Mouse (Mus musculus): ENCODE results near the gene Phlda1. TPM values are rescaled to one million over a fixed set of nuclear protein-coding genes. Genes with fewer than 3 reads are reported as not detected.

Gene Phlda1
- polyA plus RNA-seq, 1 experiment, result 0.31 TPM

- Histone ChIP-seq H3K27me3 (ENCODE audit: control insufficient read depth) (peaks cover 6% of the 10 kb centered on the region), H3K4me1 (ENCODE audit: control insufficient read depth) (no peaks in the 10 kb centered on the region), H3K4me3 (replicated peaks) (no peak overlapping the region), H3K36me3 (ENCODE audit: control insufficient read depth) (peaks cover 42% of the 10 kb centered on the region), H3K9me3 (ENCODE audit: control insufficient read depth, low read length) (no peaks in the 10 kb centered on the region)
- TF ChIP-seq GATA1 (IDR thresholded peaks at IDR 0.05; ENCODE audit: low read length) (no peak), TAL1 (IDR thresholded peaks at IDR 0.05; ENCODE audit: low read length) (no peak)
Observed at GRCm38 (mm10) chr10:111499892-111500291, 6.2 kb upstream of the Phlda1 start.

GRCm38 (mm10) chr10:111503071-111503470 lies 3.0 kb upstream of the Phlda1 start:
- Histone ChIP-seq H3K4me1 (ENCODE audit: control insufficient read depth) (peaks cover 25% of the 10 kb centered on the region), H3K36me3 (ENCODE audit: control insufficient read depth) (peaks cover 13% of the 10 kb centered on the region), H3K27me3 (ENCODE audit: control insufficient read depth) (peaks cover 36% of the 10 kb centered on the region), H3K4me3 (replicated peaks) (no peak overlapping the region), H3K9me3 (ENCODE audit: control insufficient read depth, low read length) (peaks cover 5% of the 10 kb centered on the region; the same call in 1 of the 2 replicates)
- TF ChIP-seq TAL1 (IDR thresholded peaks at IDR 0.05; ENCODE audit: low read length), result no peak

- H3K27me3 ChIP-seq (ENCODE audit: control insufficient read depth), result peaks cover 43% of the 10 kb centered on the region
- H3K4me1 ChIP-seq (ENCODE audit: control insufficient read depth), result peaks cover 25% of the 10 kb centered on the region
- TF ChIP-seq GATA1 (IDR thresholded peaks at IDR 0.05; ENCODE audit: low read length) (no peak), TAL1 (IDR thresholded peaks at IDR 0.05; ENCODE audit: low read length) (no peak)
- H3K9me3 ChIP-seq (ENCODE audit: control insufficient read depth, low read length), result peaks cover 5% of the 10 kb centered on the region; the same call in 1 of the 2 replicates
- no peak overlapping the region for H3K4me3 ChIP-seq (replicated peaks)
- H3K36me3 ChIP-seq (ENCODE audit: control insufficient read depth), result peaks cover 6% of the 10 kb centered on the region
Observed at GRCm38 (mm10) chr10:111503716-111504115, 2.4 kb upstream of the Phlda1 start.

GRCm38 (mm10) chr10:111504606-111505005 lies 1.5 kb upstream of the Phlda1 start:
- Histone ChIP-seq H3K4me3 (replicated peaks) (no peak overlapping the region), H3K36me3 (ENCODE audit: control insufficient read depth) (peaks cover 3% of the 10 kb centered on the region), H3K4me1 (ENCODE audit: control insufficient read depth) (peaks cover 25% of the 10 kb centered on the region), H3K9me3 (ENCODE audit: control insufficient read depth, low read length) (peaks cover 5% of the 10 kb centered on the region; the same call in 1 of the 2 replicates), H3K27me3 (ENCODE audit: control insufficient read depth) (peaks cover 51% of the 10 kb centered on the region)
- no peak for TF ChIP-seq TAL1 (IDR thresholded peaks at IDR 0.05; ENCODE audit: low read length)
- no peak for TF ChIP-seq GATA1 (IDR thresholded peaks at IDR 0.05; ENCODE audit: low read length)

- no peak overlapping the region for H3K4me3 ChIP-seq (replicated peaks)
- TF ChIP-seq GATA1 (IDR thresholded peaks at IDR 0.05; ENCODE audit: low read length), result no peak
- H3K36me3 ChIP-seq (ENCODE audit: control insufficient read depth), result peaks cover 3% of the 10 kb centered on the region
- H3K27me3 ChIP-seq (ENCODE audit: control insufficient read depth), result peaks cover 59% of the 10 kb centered on the region
- H3K4me1 ChIP-seq (ENCODE audit: control insufficient read depth), result peaks cover 25% of the 10 kb centered on the region
- H3K9me3 ChIP-seq (ENCODE audit: control insufficient read depth, low read length), result peaks cover 5% of the 10 kb centered on the region; the same call in 1 of the 2 replicates
Observed at GRCm38 (mm10) chr10:111505406-111505805, 680 bp upstream of the Phlda1 start.

- Histone ChIP-seq H3K4me1 (ENCODE audit: control insufficient read depth) (peaks cover 25% of the 10 kb centered on the region), H3K9me3 (ENCODE audit: control insufficient read depth, low read length) (peaks cover 5% of the 10 kb centered on the region; the same call in 1 of the 2 replicates), H3K27me3 (ENCODE audit: control insufficient read depth) (peaks cover 71% of the 10 kb centered on the region), H3K4me3 (replicated peaks) (peak overlapping the region; percentile 67), H3K36me3 (ENCODE audit: control insufficient read depth) (no peaks in the 10 kb centered on the region)
- TF ChIP-seq TAL1 (IDR thresholded peaks at IDR 0.05; ENCODE audit: low read length), result no peak
- TF ChIP-seq GATA1 (IDR thresholded peaks at IDR 0.05; ENCODE audit: low read length), result no peak
Observed at GRCm38 (mm10) chr10:111506926-111507459, 907 bp downstream of the Phlda1 start.

GRCm38 (mm10) chr10:111507460-111508211 lies 1.6 kb downstream of the Phlda1 start:
- H3K9me3 ChIP-seq (ENCODE audit: control insufficient read depth, low read length), result peaks cover 5% of the 10 kb centered on the region; the same call in 1 of the 2 replicates
- peak overlapping the region; percentile 67 for H3K4me3 ChIP-seq (replicated peaks)
- H3K4me1 ChIP-seq (ENCODE audit: control insufficient read depth), result peaks cover 25% of the 10 kb centered on the region
- TF ChIP-seq TAL1 (IDR thresholded peaks at IDR 0.05; ENCODE audit: low read length) (no peak), GATA1 (IDR thresholded peaks at IDR 0.05; ENCODE audit: low read length) (no peak)
- H3K27me3 ChIP-seq (ENCODE audit: control insufficient read depth), result peaks cover 71% of the 10 kb centered on the region
- H3K36me3 ChIP-seq (ENCODE audit: control insufficient read depth), result no peaks in the 10 kb centered on the region

GRCm38 (mm10) chr10:111508324-111509080 lies 2.4 kb downstream of the Phlda1 start:
- no peak overlapping the region for H3K4me3 ChIP-seq (replicated peaks)
- no peaks in the 10 kb centered on the region for H3K36me3 ChIP-seq (ENCODE audit: control insufficient read depth)
- H3K27me3 ChIP-seq (ENCODE audit: control insufficient read depth), result peaks cover 71% of the 10 kb centered on the region
- TF ChIP-seq GATA1 (IDR thresholded peaks at IDR 0.05; ENCODE audit: low read length) (no peak), TAL1 (IDR thresholded peaks at IDR 0.05; ENCODE audit: low read length) (no peak)
- H3K4me1 ChIP-seq (ENCODE audit: control insufficient read depth), result peaks cover 25% of the 10 kb centered on the region
- H3K9me3 ChIP-seq (ENCODE audit: control insufficient read depth, low read length), result peaks cover 5% of the 10 kb centered on the region; the same call in 1 of the 2 replicates

Data from erythroblast, embryonic 14.5 days (primary cell).